Mouse (Mus musculus): ENCODE measurements around the gene Speg. TPM values are rescaled to one million over a fixed set of nuclear protein-coding genes. Genes with fewer than 3 reads are reported as not detected.

The Speg gene
- polyA plus RNA-seq (2015; fragmentation: Nextera tagmentation; extraction: Ambion mirVana), result 20.8 and 21.3 TPM in 2 replicates

- peaks cover 23% of the 10 kb centered on the region for H3K4me1 ChIP-seq
- H3K27me3 ChIP-seq (replicated peaks), result peaks cover 21% of the 10 kb centered on the region
- WGBS, result 9% methylated on average over 54 of the region's 57 CpGs
- H3K9ac ChIP-seq, result peak within 1 kb of the TSS; percentile 13; the same call in 1 of the 2 replicates
- no peaks in the 10 kb centered on the region for H3K36me3 ChIP-seq (replicated peaks)
- no peak within 1 kb of the TSS for H3K27ac ChIP-seq
- peak within 1 kb of the TSS; percentile 44 for H3K4me2 ChIP-seq
- H3K9me3 ChIP-seq, result no peaks in the 10 kb centered on the region
- H3K4me3 ChIP-seq, result peak within 1 kb of the TSS; percentile 12; the same call in 1 of the 2 replicates
- peak; percentile 51 for ATAC-seq (replicated peaks)
These were observed at the start of gene Speg for GRCm38 (mm10) chr1:75374950-75375936. Speg (plus strand) TSS chr1:75375297.

GRCm38 (mm10) chr1:75327461-75327860, 47.6 kb upstream of the Speg start:
- H3K9ac ChIP-seq, result no peak overlapping the region
- no peak overlapping the region for H3K27ac ChIP-seq
- H3K9me3 ChIP-seq, result no peaks in the 10 kb centered on the region
- no peak overlapping the region for H3K4me2 ChIP-seq
- no peaks in the 10 kb centered on the region for H3K36me3 ChIP-seq (replicated peaks)
- H3K27me3 ChIP-seq (replicated peaks), result no peaks in the 10 kb centered on the region
- no peak overlapping the region for H3K4me3 ChIP-seq
- H3K4me1 ChIP-seq, result no peaks in the 10 kb centered on the region
- ATAC-seq (replicated peaks), result no peak

DNA sequence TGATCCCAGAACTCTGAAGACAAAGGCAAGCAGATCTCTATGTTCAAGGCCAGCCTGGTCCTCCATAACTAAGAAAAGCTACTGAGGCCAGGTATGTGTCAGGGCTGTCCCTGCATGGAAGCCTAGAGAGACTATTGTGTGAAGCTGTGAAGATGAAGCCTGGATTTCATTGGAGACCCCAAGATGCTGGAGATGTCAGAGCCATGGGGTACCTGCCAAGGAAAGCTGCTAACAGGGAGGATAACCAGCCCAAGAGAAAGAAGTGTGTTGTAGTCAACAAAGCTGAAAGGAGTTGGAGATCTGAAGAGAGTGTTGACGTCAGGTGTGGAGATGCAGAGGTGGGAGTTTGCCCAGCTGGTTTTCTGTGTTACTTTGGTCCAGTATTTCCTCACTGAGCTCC, 43.8 kb upstream of the Speg start:
- Histone ChIP-seq H3K9me3 (no peaks in the 10 kb centered on the region), H3K27me3 (replicated peaks) (no peaks in the 10 kb centered on the region), H3K36me3 (replicated peaks) (no peaks in the 10 kb centered on the region), H3K9ac (no peak overlapping the region), H3K4me3 (no peak overlapping the region), H3K4me2 (no peak overlapping the region), H3K27ac (no peak overlapping the region), H3K4me1 (no peaks in the 10 kb centered on the region)
- no peak for ATAC-seq (replicated peaks)
- 81% methylated on average over 1 of the region's 1 CpGs for WGBS

- WGBS, result 81% methylated on average over 3 of the region's 3 CpGs
- no peak overlapping the region for H3K4me3 ChIP-seq
- ATAC-seq (replicated peaks), result no peak
These were observed 38.6 kb upstream of the Speg start for GRCm38 (mm10) chr1:75336461-75336860.

GRCm38 (mm10) chr1:75337097-75337496, 38.0 kb upstream of the Speg start:
- Histone ChIP-seq H3K4me3 (no peak overlapping the region), H3K36me3 (replicated peaks) (no peaks in the 10 kb centered on the region), H3K4me1 (peaks cover 23% of the 10 kb centered on the region), H3K27ac (no peak overlapping the region), H3K4me2 (no peak overlapping the region), H3K27me3 (replicated peaks) (no peaks in the 10 kb centered on the region), H3K9me3 (no peaks in the 10 kb centered on the region), H3K9ac (no peak overlapping the region)
- ATAC-seq (replicated peaks), result no peak
- WGBS, result 80% methylated on average over 9 of the region's 9 CpGs

More at GRCm38 (mm10) chr1:75336461-75336860, 38.6 kb upstream of the Speg start:
- Histone ChIP-seq H3K27ac (no peak overlapping the region), H3K9ac (no peak overlapping the region), H3K9me3 (no peaks in the 10 kb centered on the region), H3K36me3 (replicated peaks) (no peaks in the 10 kb centered on the region), H3K4me2 (no peak overlapping the region), H3K27me3 (replicated peaks) (no peaks in the 10 kb centered on the region), H3K4me1 (peaks cover 23% of the 10 kb centered on the region)

DNA sequence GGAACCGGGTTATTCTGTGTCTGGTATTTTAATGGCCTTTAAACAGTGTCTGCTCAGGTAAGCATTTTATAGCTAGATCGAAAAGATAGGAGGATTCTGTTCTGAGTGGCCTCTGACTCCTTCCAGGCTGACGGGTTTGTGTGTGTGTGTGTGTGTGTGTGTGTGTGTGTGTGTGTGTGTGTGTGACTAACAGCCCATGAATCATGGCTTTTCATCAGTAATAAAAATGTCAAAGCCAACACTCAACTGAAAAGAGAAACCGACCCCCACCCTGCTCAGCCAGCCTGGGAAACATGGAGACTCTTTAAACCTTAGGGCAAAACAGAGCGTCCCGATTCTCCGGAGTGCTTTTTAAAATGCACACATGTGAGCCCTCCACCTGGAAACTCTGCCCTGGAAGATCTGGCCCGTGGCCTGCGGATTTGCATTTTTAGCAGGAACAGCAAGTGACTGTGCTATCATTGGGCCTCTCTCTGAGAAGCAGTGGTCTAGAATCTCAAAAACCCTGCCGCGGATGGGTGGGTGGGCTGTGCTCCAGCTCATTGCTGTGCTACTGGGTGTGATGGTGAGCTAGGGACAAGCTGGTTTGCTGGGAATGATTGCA, 36.9 kb upstream of the Speg start:
- 30% methylated on average over 11 of the region's 11 CpGs for WGBS
- no peaks in the 10 kb centered on the region for H3K36me3 ChIP-seq (replicated peaks)
- no peak overlapping the region for H3K4me3 ChIP-seq
- H3K9me3 ChIP-seq, result no peaks in the 10 kb centered on the region
- H3K9ac ChIP-seq, result no peak overlapping the region
- no peaks in the 10 kb centered on the region for H3K27me3 ChIP-seq (replicated peaks)
- H3K4me2 ChIP-seq, result 0 out of 2 replicates have a peak overlapping the region, but pooled peaks have one; percentile 5
- H3K4me1 ChIP-seq, result peaks cover 27% of the 10 kb centered on the region
- H3K27ac ChIP-seq, result peak overlapping the region; percentile 65
- ATAC-seq (replicated peaks), result peak; percentile 60; the same call in 1 of the 2 replicates

DNA sequence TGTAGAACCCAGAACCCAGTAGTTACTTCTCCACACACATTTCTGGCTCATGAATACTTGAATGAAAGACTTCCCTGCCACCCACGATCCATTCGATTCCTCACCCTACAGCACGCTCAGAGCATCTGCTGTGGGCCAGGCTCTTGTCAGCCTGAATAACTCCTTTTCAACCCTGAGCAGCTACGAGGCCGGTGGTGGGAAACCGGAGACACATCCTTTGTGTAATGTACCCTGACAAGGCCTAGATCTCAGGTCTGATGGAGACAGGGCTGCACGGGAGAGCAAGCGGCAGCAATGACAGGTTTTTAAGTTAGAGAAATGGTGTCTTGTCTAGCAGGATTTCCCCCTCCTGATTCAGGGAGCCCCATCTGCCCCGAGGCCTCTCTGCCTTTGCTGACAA, 35.8 kb upstream of the Speg start:
- H3K27ac ChIP-seq, result peak overlapping the region; percentile 65
- ATAC-seq (replicated peaks), result peak; percentile 34; the same call in 1 of the 2 replicates

DNA sequence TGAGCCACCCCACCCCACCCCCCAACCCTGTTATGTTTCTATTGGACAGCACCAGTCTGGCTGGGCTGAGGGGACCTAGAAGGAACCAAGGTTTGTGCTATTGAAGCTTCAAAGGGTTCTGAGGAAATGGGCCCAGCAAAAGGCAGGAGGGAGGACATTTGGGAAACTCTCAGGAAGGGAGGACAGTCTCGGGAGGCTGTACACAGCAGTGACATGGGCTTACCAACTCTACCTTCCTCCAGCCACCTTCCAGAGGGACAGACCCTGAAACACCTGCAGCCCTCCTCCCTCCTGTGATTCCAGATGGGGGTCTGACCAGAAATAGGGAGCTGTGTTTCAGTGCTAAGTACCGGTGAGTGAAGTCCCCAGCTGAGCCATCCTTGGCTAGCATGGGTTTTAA, 34.6 kb upstream of the Speg start:
- no peak overlapping the region for H3K27ac ChIP-seq
- peaks cover 34% of the 10 kb centered on the region for H3K4me1 ChIP-seq
- H3K4me3 ChIP-seq, result no peak overlapping the region
- no peak overlapping the region for H3K4me2 ChIP-seq
- H3K9ac ChIP-seq, result no peak overlapping the region
- ATAC-seq (replicated peaks), result no peak
- no peaks in the 10 kb centered on the region for H3K27me3 ChIP-seq (replicated peaks)
- WGBS, result 64% methylated on average over 2 of the region's 2 CpGs
- no peaks in the 10 kb centered on the region for H3K36me3 ChIP-seq (replicated peaks)
- no peaks in the 10 kb centered on the region for H3K9me3 ChIP-seq

More for the DNA sequence above, 35.8 kb upstream of the Speg start:
- Histone ChIP-seq H3K9ac (no peak overlapping the region), H3K4me1 (peaks cover 28% of the 10 kb centered on the region), H3K27me3 (replicated peaks) (no peaks in the 10 kb centered on the region), H3K9me3 (no peaks in the 10 kb centered on the region), H3K4me2 (no peak overlapping the region), H3K4me3 (no peak overlapping the region), H3K36me3 (replicated peaks) (no peaks in the 10 kb centered on the region)
- WGBS, result 17% methylated on average over 9 of the region's 9 CpGs

DNA sequence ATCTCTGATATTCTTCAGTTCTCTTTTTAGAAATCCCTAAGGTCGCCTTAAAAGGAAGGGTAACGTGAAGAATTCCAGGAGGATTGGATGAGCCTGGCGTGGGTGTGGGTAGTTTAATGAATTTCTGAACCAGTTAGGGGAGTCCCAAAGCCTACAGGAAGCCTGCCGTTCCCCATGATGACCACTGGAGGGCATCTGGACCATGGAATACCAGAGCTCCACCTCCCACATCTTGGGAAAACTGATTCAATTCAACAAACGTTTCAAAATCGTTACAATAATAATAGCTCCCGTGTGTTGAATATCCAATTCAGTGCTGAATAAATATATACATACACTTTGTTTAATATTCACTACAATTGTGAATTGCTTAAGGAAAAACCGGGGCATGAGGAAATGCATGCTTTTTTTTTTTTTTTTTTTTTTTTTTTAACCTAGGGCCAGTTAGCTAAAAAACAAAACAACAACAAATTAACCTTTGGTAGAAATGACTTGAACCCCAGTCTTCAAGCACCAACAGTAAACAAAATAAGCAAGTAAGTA, 32.2 kb upstream of the Speg start:
- H3K27me3 ChIP-seq (replicated peaks), result no peaks in the 10 kb centered on the region
- no peaks in the 10 kb centered on the region for H3K9me3 ChIP-seq
- under 1% methylated on average over 8 of the region's 8 CpGs for WGBS
- no peak overlapping the region for H3K4me2 ChIP-seq
- ATAC-seq (replicated peaks), result 0 out of 2 replicates have a peak, but pooled peaks have one; percentile 54
- H3K4me3 ChIP-seq, result no peak overlapping the region
- no peak overlapping the region for H3K9ac ChIP-seq
- H3K27ac ChIP-seq, result no peak overlapping the region
- peaks cover 30% of the 10 kb centered on the region for H3K4me1 ChIP-seq
- no peaks in the 10 kb centered on the region for H3K36me3 ChIP-seq (replicated peaks)

GRCm38 (mm10) chr1:75344291-75345035, 30.6 kb upstream of the Speg start:
- Histone ChIP-seq H3K9ac (no peak overlapping the region), H3K27ac (no peak overlapping the region), H3K4me1 (peaks cover 16% of the 10 kb centered on the region), H3K27me3 (replicated peaks) (no peaks in the 10 kb centered on the region), H3K9me3 (no peaks in the 10 kb centered on the region), H3K4me2 (no peak overlapping the region), H3K36me3 (replicated peaks) (no peaks in the 10 kb centered on the region), H3K4me3 (no peak overlapping the region)
- WGBS, result 5% methylated on average over 15 of the region's 15 CpGs
- no peak for ATAC-seq (replicated peaks)

GRCm38 (mm10) chr1:75345036-75345935, 29.8 kb upstream of the Speg start:
- Histone ChIP-seq H3K4me1 (peaks cover 11% of the 10 kb centered on the region), H3K27me3 (replicated peaks) (no peaks in the 10 kb centered on the region), H3K9me3 (no peaks in the 10 kb centered on the region), H3K36me3 (replicated peaks) (no peaks in the 10 kb centered on the region), H3K4me3 (no peak overlapping the region), H3K4me2 (no peak overlapping the region), H3K27ac (no peak overlapping the region), H3K9ac (no peak overlapping the region)
- 34% methylated on average over 20 of the region's 20 CpGs for WGBS
- no peak for ATAC-seq (replicated peaks)
